Mouse (Mus musculus) urinary bladder, adult 2 months (tissue): ENCODE results near the gene Bglap. TPM values are rescaled to one million over a fixed set of nuclear protein-coding genes. Genes with fewer than 3 reads are reported as not detected.
"Not testable (repeated sequence)": the region's sequence is repeated elsewhere in the genome, so short reads cannot be mapped to it uniquely, and the experiment has no call there.

ENCODE experiments used
- DNase-seq: peaks from one replicate; pipeline ENCODE4 v3.0.0; 2022; ENCODE audit warnings: low spot score
- polyA plus RNA-seq: library from polyadenylated mRNA; depleted of rRNA; stranded (reverse); fragments of >200 nt; gene quantifications from 2 replicates; pipeline ENCODE4 v1.2.3, GENCODE M21; 2012; rRNA removed

Gene Bglap
- 0.27 and 0.89 TPM in 2 replicates for polyA plus RNA-seq

GRCm38 (mm10) chr3:88384364-88384763 is at the start of gene Bglap:
Gene Bglap, minus strand, starts transcription at chr3:88384464.
- no peak for DNase-seq

GRCm38 (mm10) chr3:88428639-88429038 is 44.4 kb upstream of the Bglap start:
- not testable (repeated sequence) for DNase-seq

- no peak for DNase-seq
Observed at GRCm38 (mm10) chr3:88427342-88427905, 43.2 kb upstream of the Bglap start.

DNA sequence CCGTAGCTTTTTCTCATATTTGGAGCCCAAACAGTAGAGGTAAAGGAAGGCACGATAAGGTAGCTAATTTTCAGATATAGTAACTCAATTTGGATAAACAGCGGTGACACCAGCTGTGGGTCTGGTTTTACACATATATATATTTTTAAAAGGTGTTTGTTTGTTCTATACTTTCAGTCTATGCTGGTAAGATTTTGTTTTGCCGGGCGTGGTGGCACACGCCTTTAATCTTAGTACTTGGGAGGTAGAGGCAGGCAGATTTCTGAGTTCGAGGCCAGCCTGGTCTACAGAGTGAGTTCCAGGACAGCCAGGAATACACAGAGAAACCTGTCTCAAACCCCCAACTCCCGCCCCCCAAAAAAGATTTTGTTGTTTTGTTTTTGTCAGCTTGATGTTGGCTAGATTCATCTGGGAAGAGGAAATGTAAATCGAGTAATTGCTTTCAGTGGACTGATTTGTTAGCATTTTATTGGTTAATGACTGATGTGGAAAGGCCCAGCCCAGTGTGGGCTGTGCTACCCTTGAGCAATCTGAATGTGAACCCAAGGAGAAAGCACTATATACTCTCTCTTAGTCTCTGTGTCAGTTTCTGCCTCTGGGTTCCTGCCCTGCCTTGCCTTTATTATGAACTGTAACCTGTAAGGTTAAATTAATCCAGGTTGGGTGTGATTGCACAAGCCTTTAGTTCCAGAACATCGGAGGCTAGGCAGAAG is 41.6 kb upstream of the Bglap start:
- no peak for DNase-seq

GRCm38 (mm10) chr3:88425330-88425689 is 41.0 kb upstream of the Bglap start:
- no peak for DNase-seq

DNA sequence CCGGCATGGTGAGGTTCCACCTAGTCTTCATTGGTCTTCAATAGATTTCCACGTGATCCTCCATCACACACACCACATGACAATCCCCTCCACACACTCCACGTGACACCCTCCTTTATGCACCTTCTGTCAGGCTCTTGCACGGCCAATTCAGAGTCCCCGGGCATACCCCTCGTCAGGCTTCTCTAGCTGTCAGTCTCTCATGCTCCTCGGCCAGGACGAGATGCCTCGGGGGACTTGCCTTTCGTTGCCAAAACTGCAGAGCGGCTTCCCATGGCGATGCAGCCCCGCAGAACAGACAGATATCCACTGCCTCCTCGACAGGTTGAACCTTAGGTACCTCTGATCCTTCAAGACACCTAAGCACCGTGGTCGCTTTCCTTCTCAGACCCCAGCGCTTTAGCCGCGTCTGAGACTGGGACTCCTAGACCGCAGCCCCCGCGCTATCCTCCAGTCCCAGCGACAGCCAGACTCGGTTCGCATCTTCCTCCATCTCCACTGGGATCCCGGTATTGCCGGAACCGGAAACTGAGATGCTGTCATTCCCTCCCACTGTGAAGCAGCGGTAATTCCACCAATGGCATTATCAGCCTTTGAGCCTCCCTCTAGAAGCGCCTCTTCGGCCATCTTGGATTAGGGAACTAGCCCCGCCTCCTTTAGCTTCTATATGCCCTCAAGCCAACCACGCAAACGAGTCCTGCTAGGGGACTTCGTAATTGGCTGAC is 40.5 kb upstream of the Bglap start, which contains the start of gene Slc25a44:
Gene Slc25a44 (minus strand): TSS at position 535 of the 725 bp plus-strand sequence.
- DNase-seq: peak; percentile 61

DNA sequence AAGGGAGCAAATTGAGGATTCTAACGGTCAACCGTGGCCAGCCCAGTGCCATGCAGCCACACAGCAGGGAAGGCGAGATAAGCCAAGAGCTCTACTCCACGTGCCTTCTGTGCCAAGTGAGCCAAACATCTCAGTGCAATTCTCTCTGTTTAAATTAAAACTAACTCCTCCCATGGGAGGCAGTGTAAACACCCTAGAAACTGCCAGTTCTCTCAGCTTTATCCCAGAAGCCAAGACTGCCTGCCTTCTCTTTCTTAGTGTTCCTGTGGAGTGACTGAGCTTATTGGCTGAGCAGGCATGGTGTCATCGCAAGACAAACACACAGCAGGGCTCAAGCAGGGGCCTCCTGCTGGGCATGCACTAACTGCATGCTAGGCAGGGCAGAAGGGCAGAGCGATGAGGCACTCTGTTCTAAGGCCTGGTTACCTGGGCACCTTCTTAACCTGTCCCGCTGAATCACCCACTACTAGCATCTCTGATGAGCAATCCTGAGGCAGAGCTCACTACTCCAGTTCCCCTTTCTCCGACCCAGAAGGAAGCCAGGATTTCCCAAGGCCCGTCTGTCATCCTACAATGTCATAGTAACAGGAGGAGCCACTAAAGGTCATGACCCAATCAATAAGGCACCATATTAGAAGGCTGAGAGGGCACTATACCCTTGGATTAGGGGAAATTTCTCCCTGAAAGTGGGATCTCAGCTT is 37.9 kb upstream of the Bglap start:
- DNase-seq: no peak

DNA sequence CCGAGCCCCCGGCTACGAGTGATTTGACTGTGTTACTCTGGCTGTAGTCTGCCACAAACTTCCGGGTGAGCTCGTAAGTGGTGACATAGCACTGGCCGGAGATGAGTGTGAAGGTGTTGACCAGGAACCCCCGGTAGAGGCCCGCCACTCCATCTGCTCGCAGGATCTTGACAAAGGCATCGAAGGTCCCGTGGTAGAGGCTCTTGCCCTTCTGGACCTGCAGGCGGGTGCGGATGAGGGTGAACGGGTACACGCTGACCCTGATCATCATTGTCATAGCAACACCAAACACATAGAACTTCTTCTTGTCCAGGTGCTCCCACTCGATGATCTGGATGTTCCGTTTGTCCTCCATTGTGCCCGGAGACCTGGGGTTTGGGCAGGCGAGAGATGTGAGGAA is 36.5 kb upstream of the Bglap start:
- DNase-seq: no peak

DNA sequence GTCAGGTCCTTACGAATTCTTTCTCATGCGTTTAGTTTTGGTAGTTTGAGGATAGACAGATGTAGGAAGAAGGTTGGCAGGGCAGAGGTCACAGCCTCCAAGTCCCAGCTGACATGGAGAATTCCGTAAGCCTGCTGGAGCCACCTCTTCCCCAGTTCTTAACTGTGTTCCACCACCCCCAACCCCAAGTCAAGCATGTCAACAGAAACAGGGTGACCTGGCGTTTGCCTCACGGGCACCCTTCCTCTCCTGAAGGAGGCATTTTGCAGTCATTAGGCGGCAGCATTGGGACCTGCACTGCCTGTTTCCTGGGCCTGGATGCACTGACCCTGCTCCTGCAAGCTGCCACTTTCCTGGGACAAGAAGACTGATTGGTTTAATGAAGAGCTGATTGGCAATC is 33.8 kb upstream of the Bglap start:
- no peak for DNase-seq

DNA sequence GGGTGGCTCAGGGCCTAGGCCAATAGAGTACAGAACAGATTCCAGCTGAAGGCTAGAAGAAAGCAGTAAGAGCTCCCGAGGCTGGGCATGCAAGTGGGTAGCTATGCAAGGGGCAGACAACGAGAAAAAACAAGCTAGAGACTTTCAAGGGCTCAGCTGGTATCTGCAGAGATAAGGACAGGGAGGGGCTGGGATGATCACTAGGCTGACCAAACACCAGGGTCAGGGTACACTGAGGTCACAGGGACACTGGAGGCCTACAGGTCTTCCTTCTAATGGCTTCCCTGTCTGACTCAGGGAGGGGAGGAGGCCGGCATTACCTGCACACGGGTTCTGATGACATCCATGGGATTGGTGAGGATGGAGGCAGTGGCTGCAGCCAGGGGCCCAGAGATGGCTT is 31.4 kb upstream of the Bglap start:
- DNase-seq: no peak

- DNase-seq: no peak
Observed at GRCm38 (mm10) chr3:88412636-88413035, 28.4 kb upstream of the Bglap start.

DNA sequence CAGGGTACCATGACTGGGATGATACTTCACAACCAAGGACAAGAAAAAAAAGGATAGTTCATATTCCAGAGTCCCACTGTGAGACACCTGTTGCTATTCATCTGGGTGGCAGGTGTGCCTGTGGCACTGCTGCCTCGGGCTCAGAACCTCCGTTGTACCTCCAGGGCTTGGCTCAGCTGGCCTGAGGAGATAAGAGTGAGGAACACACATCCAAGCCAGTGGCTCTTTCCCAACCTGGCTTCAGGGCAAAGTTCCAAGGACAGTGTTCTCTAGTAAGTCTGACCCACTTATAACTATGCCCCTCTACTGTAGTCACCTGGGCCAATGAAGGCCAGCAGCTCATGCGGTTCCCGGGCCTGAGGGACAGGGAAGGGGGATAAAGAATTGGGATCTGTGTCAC is 27.4 kb upstream of the Bglap start:
- no peak for DNase-seq

DNA sequence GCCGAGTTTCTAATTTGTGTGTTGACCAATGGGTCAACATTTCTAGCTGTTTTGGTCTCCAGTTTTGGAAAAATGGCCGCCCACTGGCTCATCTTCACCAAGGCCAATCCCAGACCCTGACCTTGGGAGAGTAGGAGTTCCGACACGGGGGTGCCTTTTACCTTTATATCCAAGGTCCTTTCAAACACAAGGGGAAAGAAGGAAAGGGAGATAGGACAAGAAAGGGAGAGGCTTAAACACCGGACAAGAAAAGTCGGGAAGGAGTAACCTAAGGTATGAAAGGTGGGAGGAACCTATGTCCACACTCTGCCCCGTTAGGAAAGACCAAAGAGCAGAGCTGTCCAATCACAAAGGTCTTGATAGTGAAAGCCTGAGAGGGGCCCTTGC is 26.4 kb upstream of the Bglap start:
- no peak for DNase-seq

GRCm38 (mm10) chr3:88409741-88410644 is 25.7 kb upstream of the Bglap start, which contains the start of gene Pmf1:
Gene Pmf1, minus strand, starts transcription at chr3:88410331.
- DNase-seq: peak; percentile 85

- DNase-seq: no peak
Observed at GRCm38 (mm10) chr3:88408953-88409352, 24.7 kb upstream of the Bglap start.

DNA sequence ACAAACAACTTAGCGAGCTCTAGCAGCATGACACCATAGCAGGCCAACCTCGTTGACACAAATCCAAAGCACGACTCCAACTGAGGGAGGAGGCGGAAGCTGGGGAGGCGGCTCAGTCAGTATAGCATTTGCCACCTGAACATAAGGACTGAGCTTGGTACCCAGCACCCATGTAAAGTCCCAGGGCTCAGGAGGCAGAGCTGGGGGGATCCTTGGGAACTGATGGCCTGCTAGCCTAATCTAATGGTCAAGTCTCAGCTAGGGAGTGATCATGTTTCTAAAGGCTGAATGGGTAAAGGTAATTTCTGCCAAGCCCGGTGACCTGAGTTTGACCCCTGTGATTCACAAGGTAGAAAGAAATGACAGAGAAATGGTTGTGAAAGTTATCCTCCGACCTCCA is 23.3 kb upstream of the Bglap start:
- no peak for DNase-seq

GRCm38 (mm10) chr3:88407090-88407489 is 22.8 kb upstream of the Bglap start:
- DNase-seq: no peak

DNA sequence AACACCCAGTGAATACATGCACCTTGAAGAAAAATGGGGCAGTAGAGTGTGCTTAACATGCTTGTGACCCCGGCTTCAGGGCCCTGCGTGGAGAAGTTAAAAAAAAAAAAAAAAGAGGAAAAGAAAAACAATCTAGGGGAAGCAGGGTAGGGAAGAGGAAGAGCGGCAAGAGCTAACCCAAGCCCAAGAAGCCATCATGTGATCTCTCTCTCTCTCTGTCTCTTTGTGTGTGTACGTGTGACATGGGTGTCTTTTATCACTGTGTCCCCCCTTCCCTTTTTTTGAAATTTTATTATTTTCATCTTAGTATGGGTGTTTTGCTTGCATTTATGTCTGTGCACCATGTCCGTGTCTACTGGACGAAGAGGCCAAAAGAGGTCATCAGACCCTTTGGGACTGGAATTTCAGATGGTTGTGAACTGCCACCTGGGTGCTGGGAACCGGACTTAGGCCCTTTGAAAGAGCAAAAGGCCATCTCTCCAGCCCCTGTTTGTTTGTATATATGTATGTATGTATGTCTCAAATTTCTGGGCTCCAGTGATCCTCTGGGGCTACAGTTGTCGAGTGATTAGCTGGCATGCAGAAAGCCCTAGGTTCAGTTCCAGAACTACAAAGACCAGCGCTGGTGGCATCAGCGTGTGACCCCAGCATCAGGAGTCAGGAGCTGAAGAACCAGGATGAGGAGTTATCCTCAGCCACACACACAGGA is 19.4 kb upstream of the Bglap start:
- DNase-seq: no peak

DNA sequence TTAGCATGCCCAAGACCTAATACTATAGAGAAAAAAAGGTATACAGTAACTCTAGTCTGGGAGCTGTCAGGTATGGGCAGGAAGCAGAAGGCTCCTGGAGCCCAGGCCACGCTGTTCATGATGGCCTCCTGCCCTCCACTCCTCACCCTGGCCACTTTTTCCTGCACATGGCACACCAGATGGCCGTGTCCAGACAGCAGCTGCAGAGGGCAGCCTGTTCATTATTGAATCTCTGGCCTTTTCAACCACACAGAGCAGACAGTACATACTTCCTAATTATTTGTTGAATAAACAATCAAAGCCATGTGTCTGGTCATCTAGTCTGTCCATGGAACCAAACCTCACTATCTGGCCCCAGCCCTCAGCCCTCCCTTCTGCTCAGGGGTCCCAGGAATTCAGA is 14.4 kb upstream of the Bglap start:
- DNase-seq: no peak

DNA sequence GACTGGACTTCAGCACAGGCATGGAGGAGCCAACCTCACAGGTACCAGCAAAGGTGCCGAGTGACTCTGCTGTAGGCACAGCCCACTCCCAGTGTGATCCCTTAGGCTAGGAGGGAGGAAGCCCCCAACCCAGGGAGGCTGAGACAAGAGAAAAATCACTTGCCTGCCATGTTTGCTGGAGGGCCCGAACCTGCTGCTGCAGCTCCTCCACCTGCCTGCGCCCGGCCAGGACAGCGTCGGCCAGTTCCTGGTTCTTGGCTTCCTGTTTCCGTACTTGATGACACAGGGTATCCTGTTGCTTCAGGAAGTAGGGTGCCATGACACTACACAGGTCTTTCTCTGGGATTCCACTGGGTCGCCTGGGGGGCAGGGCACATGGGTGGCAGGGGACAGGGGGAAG is 11.5 kb upstream of the Bglap start:
- DNase-seq: no peak

GRCm38 (mm10) chr3:88395288-88395687 is 11.0 kb upstream of the Bglap start:
- no peak for DNase-seq
